ENCODE assay signal across 8 mouse cellular contexts in the genomic region with DNA sequence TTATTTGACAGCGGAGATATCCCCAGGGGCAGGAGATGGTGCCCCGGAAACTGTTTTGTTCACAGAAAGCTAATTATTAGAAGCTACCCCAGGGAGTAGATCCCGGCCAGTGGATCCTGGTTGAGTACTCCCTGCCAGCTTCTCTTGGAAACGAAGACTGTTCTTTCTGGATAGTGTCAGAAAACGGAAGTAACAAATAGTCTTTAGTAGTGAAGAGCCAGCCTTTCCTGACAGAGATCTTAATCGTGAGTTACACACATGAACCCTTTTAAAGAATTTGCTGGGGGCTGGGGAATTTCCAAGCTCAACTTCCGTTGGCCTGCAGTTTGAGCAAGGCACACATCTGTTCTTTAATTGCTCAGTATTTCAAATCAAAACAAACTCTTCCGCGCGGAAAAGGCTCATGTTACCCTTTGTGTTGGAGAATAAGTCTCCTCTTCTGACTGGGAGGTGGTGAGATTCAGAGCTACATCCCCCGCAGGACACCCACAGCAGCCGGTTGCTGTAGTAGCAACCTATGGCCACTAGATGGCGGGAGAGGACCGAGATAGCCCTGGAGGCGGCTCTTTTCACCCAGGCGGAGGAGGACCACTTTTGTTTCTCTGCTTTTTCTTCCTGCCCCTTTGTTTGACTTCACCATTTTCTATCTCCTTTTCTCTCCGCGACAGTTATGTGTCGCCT.
DNase-seq lines count a peak whose midpoint lies in the region; ATAC-seq lines count a peak whose summit lies in the region.

No protein-coding gene starts in this region.

- 10% methylated on average over 19 of the region's 19 CpGs for WGBS in forebrain, embryonic 10.5 days
- WGBS in heart, embryonic 15.5 days = 9% methylated on average over 19 of the region's 19 CpGs
- 11% methylated on average over 19 of the region's 19 CpGs for WGBS in liver, embryonic 12.5 days (ENCODE audit: insufficient replicate concordance)

- no peaks in the 10 kb centered on the region for H3K9me3 ChIP-seq in forebrain, embryonic 10.5 days
- H3K9me3 ChIP-seq in heart, embryonic 15.5 days (replicated peaks) = no peaks in the 10 kb centered on the region
- no peaks in the 10 kb centered on the region for H3K9me3 ChIP-seq in liver, embryonic 12.5 days (replicated peaks)

- peaks cover 28% of the 10 kb centered on the region for H3K27me3 ChIP-seq in forebrain, embryonic 10.5 days (ENCODE audit: poor library complexity, severe bottlenecking)
- no peaks in the 10 kb centered on the region for H3K27me3 ChIP-seq in heart, embryonic 15.5 days
- H3K27me3 ChIP-seq in liver, embryonic 12.5 days (replicated peaks) = peaks cover 22% of the 10 kb centered on the region
- no peaks in the 10 kb centered on the region for H3K27me3 ChIP-seq in splenic B cell, adult 2 months (ENCODE audit: control insufficient read depth, insufficient read depth, low read length, poor library complexity, severe bottlenecking)

- peak; percentile 81 for ATAC-seq in heart, embryonic 15.5 days (replicated peaks; ENCODE audit: insufficient number of reproducible peaks, insufficient read depth, low FRiP score, low read depth)
- ATAC-seq in liver, embryonic 12.5 days = peak; percentile 68

- H3K27ac ChIP-seq in forebrain, embryonic 10.5 days = peak overlapping the region; percentile 94
- H3K27ac ChIP-seq in heart, embryonic 15.5 days = peak overlapping the region; percentile 55
- no peak overlapping the region for H3K27ac ChIP-seq in liver, embryonic 12.5 days

- H3K4me1 ChIP-seq in forebrain, embryonic 10.5 days = peaks cover 41% of the 10 kb centered on the region
- peaks cover 19% of the 10 kb centered on the region for H3K4me1 ChIP-seq in heart, embryonic 15.5 days (replicated peaks)
- H3K4me1 ChIP-seq in liver, embryonic 12.5 days = peaks cover 5% of the 10 kb centered on the region; the same call in 1 of the 2 replicates

- H3K9ac ChIP-seq in heart, embryonic 15.5 days = peak overlapping the region; percentile 45
- no peak overlapping the region for H3K9ac ChIP-seq in liver, embryonic 12.5 days

- H3K4me3 ChIP-seq in forebrain, embryonic 10.5 days = peak overlapping the region; percentile 57
- peak overlapping the region; percentile 57 for H3K4me3 ChIP-seq in heart, embryonic 15.5 days
- peak overlapping the region; percentile 39 for H3K4me3 ChIP-seq in liver, embryonic 12.5 days

- peak; percentile 77 to 80 for DNase-seq in CD8-positive naive resting alpha-beta T cell, adult 2 months (ENCODE audit: low read depth in 2 of 2, low spot score in 2 of 2)
- DNase-seq in c-Kit-negative CD71-positive TER-119-positive erythroid progenitor cells, embryonic 14.5 days (ENCODE audit: low read depth, low spot score) = peak; percentile 2
- peak; percentile 87 for DNase-seq in forebrain, embryonic 10.5 days (ENCODE audit: extremely low spot score, low spot score)
- peak; percentile 88 for DNase-seq in kidney, postnatal 14 days
- DNase-seq in naive thymus-derived CD4-positive, alpha-beta T cell, adult 2 months (ENCODE audit: low read depth) = peak; percentile 78
- DNase-seq in splenic B cell, adult 2 months (ENCODE audit: low read depth, low spot score) = peak; percentile 78

- peak overlapping the region; percentile 81 for H3K4me2 ChIP-seq in heart, embryonic 15.5 days
- peak overlapping the region; percentile 60 for H3K4me2 ChIP-seq in liver, embryonic 12.5 days

- no peaks in the 10 kb centered on the region for H3K36me3 ChIP-seq in forebrain, embryonic 10.5 days (replicated peaks)
- H3K36me3 ChIP-seq in heart, embryonic 15.5 days = no peaks in the 10 kb centered on the region
- no peaks in the 10 kb centered on the region for H3K36me3 ChIP-seq in liver, embryonic 12.5 days
- H3K36me3 ChIP-seq in splenic B cell, adult 2 months (ENCODE audit: control insufficient read depth, insufficient read depth, low read length, poor library complexity, severe bottlenecking) = no peaks in the 10 kb centered on the region

Comparison
In these comparisons a context has a peak if more than half of its experiments do, and no peak if none do; other contexts are left out.
1. DNase-seq: peak in every context shown above with its lines; median percentile 88 in kidney, postnatal 14 days; 87 in forebrain, embryonic 10.5 days; 78 in CD8-positive naive resting alpha-beta T cell, adult 2 months; 78 in naive thymus-derived CD4-positive, alpha-beta T cell, adult 2 months; 78 in splenic B cell, adult 2 months; 2 in c-Kit-negative CD71-positive TER-119-positive erythroid progenitor cells, embryonic 14.5 days.